Mouse (Mus musculus): ENCODE measurements around the gene Kcnab3. TPM values are rescaled to one million over a fixed set of nuclear protein-coding genes. Genes with fewer than 3 reads are reported as not detected.

Kcnab3 gene
- polyA plus RNA-seq, 1 experiment from 2014 or later = 3.6 TPM

DNA sequence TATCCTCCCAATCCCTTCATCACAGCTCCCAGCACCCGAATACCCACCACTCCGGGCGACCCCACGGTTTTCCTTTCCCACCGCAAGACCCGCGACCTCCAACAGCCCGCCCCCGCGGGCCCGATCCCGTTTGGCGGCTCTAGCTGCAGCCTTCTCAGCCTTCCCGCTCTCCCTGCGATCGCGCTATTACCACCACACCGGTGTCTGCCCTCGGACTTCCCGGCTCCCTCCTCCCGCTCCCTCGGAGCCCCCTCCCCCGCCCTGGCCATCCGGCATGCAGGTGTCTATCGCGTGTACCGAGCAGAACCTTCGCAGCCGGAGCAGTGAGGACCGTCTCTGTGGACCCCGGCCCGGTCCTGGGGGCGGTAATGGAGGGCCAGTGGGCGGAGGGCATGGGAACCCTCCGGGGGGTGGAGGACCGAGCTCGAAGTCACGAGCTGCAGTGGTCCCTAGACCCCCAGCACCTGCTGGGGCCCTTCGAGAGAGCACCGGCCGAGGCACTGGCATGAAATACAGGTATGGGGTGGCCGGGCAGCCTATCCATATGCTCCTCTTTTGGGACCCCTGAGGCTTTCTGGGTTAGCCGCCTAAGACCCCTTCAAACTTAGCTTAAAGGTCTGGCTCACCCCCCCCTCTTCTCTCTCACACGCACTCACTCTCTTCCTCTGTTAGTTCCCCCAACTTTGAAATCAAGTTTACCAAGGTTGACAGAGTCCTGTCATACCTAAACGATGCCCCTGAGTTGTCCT lies 524 bp downstream of the Kcnab3 start:
- Histone ChIP-seq H3K4me1 (ENCODE audit: control insufficient read depth, insufficient read depth, low read length) (peaks cover 27% of the 10 kb centered on the region), H3K27me3 (ENCODE audit: control insufficient read depth, insufficient read depth, low read length) (peaks cover 19% of the 10 kb centered on the region), H3K36me3 (ENCODE audit: control insufficient read depth, insufficient read depth, low read length) (no peaks in the 10 kb centered on the region), H3K27ac (ENCODE audit: low read depth, low read length) (no peak overlapping the region), H3K4me3 (ENCODE audit: low read depth, low read length) (peak overlapping the region; percentile 50), H3K9me3 (ENCODE audit: control insufficient read depth, low read length) (no peaks in the 10 kb centered on the region), H3K4me2 (ENCODE audit: low read depth) (peak overlapping the region; percentile 97), H3K9ac (ENCODE audit: low read length) (peak overlapping the region; percentile 67)
- DNase-seq (ENCODE audit: low spot score) = no peak
- ATAC-seq (ENCODE audit: insufficient read depth, low FRiP score, low TSS enrichment) = no peak
- under 1% methylated on average over 42 of the region's 45 CpGs for WGBS

GRCm38 (mm10) chr11:69327157-69327442 lies 1.0 kb downstream of the Kcnab3 start:
- DNase-seq (ENCODE audit: low spot score) = no peak
- Histone ChIP-seq H3K27me3 (ENCODE audit: control insufficient read depth, insufficient read depth, low read length) (peaks cover 19% of the 10 kb centered on the region), H3K4me1 (ENCODE audit: control insufficient read depth, insufficient read depth, low read length) (peaks cover 26% of the 10 kb centered on the region), H3K27ac (ENCODE audit: low read depth, low read length) (no peak overlapping the region), H3K9ac (ENCODE audit: low read length) (no peak overlapping the region), H3K36me3 (ENCODE audit: control insufficient read depth, insufficient read depth, low read length) (no peaks in the 10 kb centered on the region), H3K4me3 (ENCODE audit: low read depth, low read length) (peak overlapping the region; percentile 50), H3K9me3 (ENCODE audit: control insufficient read depth, low read length) (no peaks in the 10 kb centered on the region), H3K4me2 (ENCODE audit: low read depth) (peak overlapping the region; percentile 97)
- 6% methylated on average over 9 of the region's 9 CpGs for WGBS
- ATAC-seq (ENCODE audit: insufficient read depth, low FRiP score, low TSS enrichment) = no peak

- no peak for DNase-seq (ENCODE audit: low spot score)
- H3K36me3 ChIP-seq (ENCODE audit: control insufficient read depth, insufficient read depth, low read length) = no peaks in the 10 kb centered on the region
- H3K4me2 ChIP-seq (ENCODE audit: low read depth) = no peak overlapping the region
- H3K4me3 ChIP-seq (ENCODE audit: low read depth, low read length) = no peak overlapping the region
- no peak for ATAC-seq (ENCODE audit: insufficient read depth, low FRiP score, low TSS enrichment)
- peaks cover 19% of the 10 kb centered on the region for H3K27me3 ChIP-seq (ENCODE audit: control insufficient read depth, insufficient read depth, low read length)
- H3K9me3 ChIP-seq (ENCODE audit: control insufficient read depth, low read length) = no peaks in the 10 kb centered on the region
- WGBS = 51% methylated on average over 6 of the region's 6 CpGs
- no peak overlapping the region; the same call in 1 of the 2 replicates for H3K9ac ChIP-seq (ENCODE audit: low read length)
- H3K27ac ChIP-seq (ENCODE audit: low read depth, low read length) = no peak overlapping the region
- peaks cover 25% of the 10 kb centered on the region for H3K4me1 ChIP-seq (ENCODE audit: control insufficient read depth, insufficient read depth, low read length)
Observed at GRCm38 (mm10) chr11:69327648-69328047, 1.6 kb downstream of the Kcnab3 start.

- H3K27me3 ChIP-seq (ENCODE audit: control insufficient read depth, insufficient read depth, low read length) = peaks cover 19% of the 10 kb centered on the region
- WGBS = 90% methylated on average over 6 of the region's 6 CpGs
Observed at GRCm38 (mm10) chr11:69328517-69328916, 2.5 kb downstream of the Kcnab3 start.

DNA sequence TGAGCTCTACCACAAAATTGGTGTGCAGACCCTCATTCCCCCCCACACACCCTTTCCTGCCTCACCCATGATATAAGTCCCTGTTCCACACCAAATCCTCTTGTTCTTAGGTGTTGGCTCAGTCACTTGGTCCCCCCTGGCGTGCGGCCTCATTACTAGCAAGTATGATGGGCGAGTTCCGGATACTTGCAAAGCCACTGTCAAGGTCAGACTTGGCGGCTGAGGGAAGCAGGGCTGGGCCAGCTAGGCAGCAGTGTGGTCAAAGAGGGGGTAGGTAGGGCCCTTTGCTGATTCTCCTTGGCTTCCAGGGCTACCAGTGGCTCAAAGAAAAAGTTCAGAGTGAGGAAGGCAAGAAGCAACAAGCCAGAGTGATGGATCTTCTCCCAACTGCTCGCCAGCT lies 5.1 kb downstream of the Kcnab3 start:
- Histone ChIP-seq H3K27me3 (ENCODE audit: control insufficient read depth, insufficient read depth, low read length) (peaks cover 19% of the 10 kb centered on the region), H3K36me3 (ENCODE audit: control insufficient read depth, insufficient read depth, low read length) (no peaks in the 10 kb centered on the region), H3K9me3 (ENCODE audit: control insufficient read depth, low read length) (no peaks in the 10 kb centered on the region), H3K4me1 (ENCODE audit: control insufficient read depth, insufficient read depth, low read length) (peaks cover 12% of the 10 kb centered on the region), H3K4me2 (ENCODE audit: low read depth) (no peak overlapping the region), H3K4me3 (ENCODE audit: low read depth, low read length) (no peak overlapping the region), H3K27ac (ENCODE audit: low read depth, low read length) (no peak overlapping the region), H3K9ac (ENCODE audit: low read length) (no peak overlapping the region)
- DNase-seq (ENCODE audit: low spot score) (no peak), ATAC-seq (ENCODE audit: insufficient read depth, low FRiP score, low TSS enrichment) (no peak)
- WGBS = 86% methylated on average over 6 of the region's 6 CpGs

More at GRCm38 (mm10) chr11:69328517-69328916, 2.5 kb downstream of the Kcnab3 start:
- ATAC-seq (ENCODE audit: insufficient read depth, low FRiP score, low TSS enrichment) = no peak
- Histone ChIP-seq H3K36me3 (ENCODE audit: control insufficient read depth, insufficient read depth, low read length) (no peaks in the 10 kb centered on the region), H3K9ac (ENCODE audit: low read length) (no peak overlapping the region), H3K4me3 (ENCODE audit: low read depth, low read length) (no peak overlapping the region), H3K27ac (ENCODE audit: low read depth, low read length) (no peak overlapping the region), H3K4me2 (ENCODE audit: low read depth) (no peak overlapping the region), H3K9me3 (ENCODE audit: control insufficient read depth, low read length) (no peaks in the 10 kb centered on the region), H3K4me1 (ENCODE audit: control insufficient read depth, insufficient read depth, low read length) (peaks cover 23% of the 10 kb centered on the region)
- DNase-seq (ENCODE audit: low spot score) = no peak

DNA sequence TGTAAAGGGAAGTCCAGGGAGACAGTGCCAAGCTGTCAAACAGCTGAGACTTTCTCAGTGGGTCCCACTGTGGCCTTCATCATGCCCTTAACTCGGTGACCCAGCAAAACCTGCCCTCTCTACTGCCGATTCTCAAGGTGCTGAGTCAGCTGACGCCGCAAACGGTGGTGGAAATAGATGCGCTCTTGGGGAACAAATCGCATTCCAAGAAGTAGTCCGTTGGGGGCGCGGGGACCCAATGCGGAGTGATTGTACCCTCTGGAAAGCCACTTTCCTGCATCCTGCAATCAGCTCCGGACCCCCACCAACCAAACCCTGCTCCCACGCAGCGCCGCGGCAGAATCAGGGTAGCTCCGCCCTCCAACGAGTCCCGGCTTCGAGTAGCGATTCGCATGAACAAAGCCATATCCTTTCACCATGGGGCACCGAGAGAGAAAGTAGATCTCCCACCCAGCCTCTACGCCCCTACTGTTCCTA lies 5.9 kb downstream of the Kcnab3 start:
- Histone ChIP-seq H3K4me1 (ENCODE audit: control insufficient read depth, insufficient read depth, low read length) (peaks cover 7% of the 10 kb centered on the region), H3K4me2 (ENCODE audit: low read depth) (peak overlapping the region; percentile 54), H3K9me3 (ENCODE audit: control insufficient read depth, low read length) (no peaks in the 10 kb centered on the region), H3K4me3 (ENCODE audit: low read depth, low read length) (peak overlapping the region; percentile 35), H3K27ac (ENCODE audit: low read depth, low read length) (0 out of 2 replicates have a peak overlapping the region, but pooled peaks have one; percentile 54), H3K9ac (ENCODE audit: low read length) (peak overlapping the region; percentile 56), H3K27me3 (ENCODE audit: control insufficient read depth, insufficient read depth, low read length) (peaks cover 13% of the 10 kb centered on the region), H3K36me3 (ENCODE audit: control insufficient read depth, insufficient read depth, low read length) (no peaks in the 10 kb centered on the region)
- under 1% methylated on average over 24 of the region's 24 CpGs for WGBS
- ATAC-seq (ENCODE audit: insufficient read depth, low FRiP score, low TSS enrichment) = peak; percentile 50; the same call in 1 of the 2 replicates
- DNase-seq (ENCODE audit: low spot score) = peak; percentile 86

DNA sequence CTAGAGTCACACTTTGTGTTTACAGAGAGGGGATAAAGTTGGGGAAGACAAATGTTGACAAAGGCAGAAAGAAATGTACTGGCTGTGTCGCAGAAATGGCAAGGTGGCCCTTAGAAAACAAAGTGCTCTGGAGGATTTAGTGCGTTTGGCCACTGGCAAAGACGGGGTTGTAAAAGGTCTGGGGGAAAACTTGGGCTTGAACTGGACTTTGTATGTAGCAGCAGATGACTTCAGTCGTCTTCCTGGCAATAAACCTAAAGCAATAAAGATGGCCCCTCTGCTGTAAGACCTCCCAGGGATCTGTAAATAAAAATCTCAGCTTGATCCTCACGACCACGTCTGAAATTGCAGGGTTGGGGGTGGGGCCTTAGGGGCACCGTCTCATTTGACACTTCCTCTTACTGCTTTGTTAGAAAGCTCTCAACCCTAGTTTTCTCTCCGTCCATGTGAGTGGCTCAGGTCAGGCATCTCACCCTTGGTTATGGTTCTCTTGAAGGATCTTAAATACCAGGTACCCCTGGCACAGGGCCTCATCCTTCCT lies 6.7 kb downstream of the Kcnab3 start:
- Histone ChIP-seq H3K4me1 (ENCODE audit: control insufficient read depth, insufficient read depth, low read length) (peaks cover 7% of the 10 kb centered on the region), H3K4me3 (ENCODE audit: low read depth, low read length) (peak overlapping the region; percentile 35), H3K9me3 (ENCODE audit: control insufficient read depth, low read length) (no peaks in the 10 kb centered on the region), H3K9ac (ENCODE audit: low read length) (peak overlapping the region; percentile 56; the same call in 1 of the 2 replicates), H3K4me2 (ENCODE audit: low read depth) (peak overlapping the region; percentile 54), H3K36me3 (ENCODE audit: control insufficient read depth, insufficient read depth, low read length) (no peaks in the 10 kb centered on the region), H3K27ac (ENCODE audit: low read depth, low read length) (no peak overlapping the region), H3K27me3 (ENCODE audit: control insufficient read depth, insufficient read depth, low read length) (peaks cover 5% of the 10 kb centered on the region)
- no peak for ATAC-seq (ENCODE audit: insufficient read depth, low FRiP score, low TSS enrichment)
- no peak for DNase-seq (ENCODE audit: low spot score)
- 15% methylated on average over 8 of the region's 8 CpGs for WGBS

DNA sequence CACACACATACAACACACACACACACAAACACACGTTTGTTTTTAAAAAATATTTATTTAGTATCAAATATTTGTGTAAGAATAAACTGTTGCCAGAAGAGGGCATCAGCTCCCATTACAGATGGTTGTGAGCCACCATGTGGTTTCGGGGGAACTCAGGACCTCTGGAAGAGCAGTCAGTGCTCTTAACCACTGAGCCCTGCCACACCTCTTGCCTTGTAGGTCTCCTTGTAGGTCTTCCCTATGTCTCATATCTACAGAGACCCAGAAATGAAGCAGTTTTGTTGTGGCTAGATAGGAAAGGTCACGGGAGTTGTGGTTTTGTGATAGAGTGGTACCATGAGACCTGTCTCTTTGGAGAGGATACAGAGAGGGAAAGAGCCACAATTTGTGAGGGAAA lies 7.9 kb downstream of the Kcnab3 start:
- no peak for DNase-seq (ENCODE audit: low spot score)
- H3K4me1 ChIP-seq (ENCODE audit: control insufficient read depth, insufficient read depth, low read length) = peaks cover 7% of the 10 kb centered on the region
- no peaks in the 10 kb centered on the region for H3K27me3 ChIP-seq (ENCODE audit: control insufficient read depth, insufficient read depth, low read length)
- no peak overlapping the region for H3K27ac ChIP-seq (ENCODE audit: low read depth, low read length)
- H3K9me3 ChIP-seq (ENCODE audit: control insufficient read depth, low read length) = no peaks in the 10 kb centered on the region
- no peak overlapping the region for H3K4me3 ChIP-seq (ENCODE audit: low read depth, low read length)
- H3K9ac ChIP-seq (ENCODE audit: low read length) = no peak overlapping the region
- no peaks in the 10 kb centered on the region for H3K36me3 ChIP-seq (ENCODE audit: control insufficient read depth, insufficient read depth, low read length)
- ATAC-seq (ENCODE audit: insufficient read depth, low FRiP score, low TSS enrichment) = no peak
- 63% methylated on average over 3 of the region's 3 CpGs for WGBS
- no peak overlapping the region for H3K4me2 ChIP-seq (ENCODE audit: low read depth)

DNA sequence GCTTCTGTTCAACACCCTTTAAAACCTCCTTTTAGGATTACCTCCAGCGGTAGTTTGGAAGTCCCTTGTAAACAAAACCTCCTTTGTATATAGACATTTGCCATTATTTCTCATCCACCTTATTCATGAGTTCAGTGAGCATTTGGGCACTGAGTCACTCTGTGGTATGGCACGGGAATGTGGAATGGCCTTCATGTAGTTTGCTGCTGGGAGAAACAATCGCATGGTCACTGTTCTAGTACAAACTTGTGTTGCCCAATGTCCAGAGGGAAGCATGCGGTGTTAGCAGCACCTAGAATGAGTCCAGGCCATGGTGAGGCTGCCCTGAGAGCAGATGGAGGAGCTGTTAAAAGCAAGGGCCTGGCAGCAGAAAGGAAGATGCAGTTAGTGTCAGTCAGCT lies 8.7 kb downstream of the Kcnab3 start:
- DNase-seq (ENCODE audit: low spot score) = no peak
- Histone ChIP-seq H3K4me3 (ENCODE audit: low read depth, low read length) (no peak overlapping the region), H3K27ac (ENCODE audit: low read depth, low read length) (no peak overlapping the region), H3K27me3 (ENCODE audit: control insufficient read depth, insufficient read depth, low read length) (0 out of 2 replicates have a peak, but pooled peaks cover 4% of the 10 kb centered on the region), H3K36me3 (ENCODE audit: control insufficient read depth, insufficient read depth, low read length) (no peaks in the 10 kb centered on the region), H3K9ac (ENCODE audit: low read length) (no peak overlapping the region), H3K4me1 (ENCODE audit: control insufficient read depth, insufficient read depth, low read length) (peaks cover 7% of the 10 kb centered on the region), H3K4me2 (ENCODE audit: low read depth) (no peak overlapping the region), H3K9me3 (ENCODE audit: control insufficient read depth, low read length) (no peaks in the 10 kb centered on the region)
- no peak for ATAC-seq (ENCODE audit: insufficient read depth, low FRiP score, low TSS enrichment)
- 69% methylated on average over 4 of the region's 4 CpGs for WGBS
